ENCODE assay signal across 27 mouse cellular contexts in the genomic region with DNA sequence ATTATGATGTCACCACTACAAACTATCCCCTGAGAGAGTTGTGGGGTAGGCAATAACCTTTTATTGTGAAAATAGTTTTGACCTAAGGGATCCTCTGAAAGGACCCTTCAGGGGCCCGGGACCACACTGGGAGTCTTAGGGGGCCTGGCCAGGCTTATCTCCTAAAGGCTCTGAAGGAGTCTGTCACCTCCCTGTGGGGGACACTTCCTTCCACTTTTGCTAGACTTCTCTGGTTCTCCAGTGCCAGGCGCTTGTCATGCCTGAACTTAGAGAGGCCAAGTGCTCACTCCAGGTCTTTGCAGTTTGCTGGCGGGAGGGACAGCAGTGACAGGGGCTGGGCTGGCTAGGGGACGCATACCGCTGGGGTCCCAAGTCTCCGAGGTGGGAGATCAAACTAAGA. TPM values are rescaled to one million over a fixed set of nuclear protein-coding genes. Genes with fewer than 3 reads are reported as not detected.
DNase-seq lines count a peak whose midpoint lies in the region; ATAC-seq lines count a peak whose summit lies in the region.
"Had no signal": no experiment of that assay in that cellular context is flagged by ENCODE, and none has a peak within 500 bp of the region (broad histone marks: within the 10 kb centered on the region; RNA-seq: fewer than 3 reads in every experiment).

No protein-coding gene starts in this region.

- H3K4me1 ChIP-seq in midbrain, embryonic 10.5 days = peaks cover 17% of the 10 kb centered on the region
- H3K4me1 ChIP-seq in midbrain, embryonic 13.5 days (replicated peaks) = no peaks in the 10 kb centered on the region
- H3K4me1 ChIP-seq in embryonic facial prominence, embryonic 10.5 days = peaks cover 10% of the 10 kb centered on the region; the same call in 1 of the 2 replicates
- H3K4me1 ChIP-seq: liver, embryonic 13.5 days had no signal

- no peak overlapping the region for H3K27ac ChIP-seq in midbrain, embryonic 10.5 days (replicated peaks)
- no peak overlapping the region for H3K27ac ChIP-seq in midbrain, embryonic 13.5 days
- H3K27ac ChIP-seq in embryonic facial prominence, embryonic 10.5 days (replicated peaks) = no peak overlapping the region
- H3K27ac ChIP-seq: embryonic facial prominence, embryonic 13.5 days; heart, adult 2 months; hindbrain, embryonic 14.5 days; kidney, embryonic 15.5 days; limb, embryonic 15.5 days; liver, embryonic 13.5 days; stomach, postnatal 0 days had no signal

- DNase-seq in heart, adult 11 months = peak; percentile 78
- no peak for DNase-seq in heart, postnatal 14 days
- DNase-seq in midbrain, embryonic 10.5 days (ENCODE audit: low spot score) = peak; percentile 27
- DNase-seq in embryonic facial prominence, embryonic 10.5 days (ENCODE audit: low spot score) = peak; percentile 23
- DNase-seq in ovary, postnatal 14 days (ENCODE audit: low spot score) = no peak
- DNase-seq: adrenal gland, postnatal 10 days; cerebellum, adult 8-10 months; cerebellum, postnatal 25 days; gastrocnemius, postnatal 25 days; heart, adult 2 months; kidney, adult 18-20 months; kidney, postnatal 25 days; liver, embryonic 13.5 days; lung, adult 18-20 months; lung, postnatal 4 days; right cerebral cortex, postnatal 4 days; thymus, adult 18-20 months; thymus, postnatal 36 days had no signal

- no peak overlapping the region for H3K4me2 ChIP-seq in midbrain, embryonic 13.5 days (replicated peaks)
- H3K4me2 ChIP-seq: embryonic facial prominence, embryonic 13.5 days; hindbrain, embryonic 14.5 days; kidney, embryonic 15.5 days; limb, embryonic 15.5 days; liver, embryonic 13.5 days had no signal

- ATAC-seq in midbrain, embryonic 13.5 days = no peak
- ATAC-seq in megakaryocyte progenitor cell, adult 5-6 weeks (replicated peaks; ENCODE audit: poor library complexity) = peak; percentile 36; the same call in 1 of the 2 replicates
- ATAC-seq: lung, postnatal 0 days; Patski had no signal

- no peak overlapping the region for H3K9ac ChIP-seq in midbrain, embryonic 13.5 days (replicated peaks)
- H3K9ac ChIP-seq: embryonic facial prominence, embryonic 13.5 days; hindbrain, embryonic 14.5 days; kidney, embryonic 15.5 days; limb, embryonic 15.5 days; liver, embryonic 13.5 days had no signal

- peaks cover 94% of the 10 kb centered on the region for H3K27me3 ChIP-seq in midbrain, embryonic 10.5 days (ENCODE audit: low read depth, poor library complexity, severe bottlenecking)
- peaks cover 94% of the 10 kb centered on the region for H3K27me3 ChIP-seq in midbrain, embryonic 13.5 days
- H3K27me3 ChIP-seq in embryonic facial prominence, embryonic 10.5 days (replicated peaks; ENCODE audit: low read depth, poor library complexity, severe bottlenecking) = peaks cover 94% of the 10 kb centered on the region

- H3K36me3 ChIP-seq in midbrain, embryonic 10.5 days = no peaks in the 10 kb centered on the region
- H3K36me3 ChIP-seq in midbrain, embryonic 13.5 days = no peaks in the 10 kb centered on the region
- H3K36me3 ChIP-seq in embryonic facial prominence, embryonic 10.5 days (replicated peaks) = no peaks in the 10 kb centered on the region
- H3K36me3 ChIP-seq: embryonic facial prominence, embryonic 13.5 days; kidney, embryonic 15.5 days; limb, embryonic 15.5 days; liver, embryonic 13.5 days had no signal

- H3K4me3 ChIP-seq in midbrain, embryonic 10.5 days = no peak overlapping the region
- no peak overlapping the region for H3K4me3 ChIP-seq in midbrain, embryonic 13.5 days (replicated peaks)
- H3K4me3 ChIP-seq in embryonic facial prominence, embryonic 10.5 days = no peak overlapping the region
- H3K4me3 ChIP-seq: embryonic facial prominence, embryonic 13.5 days; heart, adult 2 months; kidney, embryonic 15.5 days; limb, embryonic 15.5 days; liver, embryonic 13.5 days had no signal

- intact Hi-C loops in heart, postnatal 14 days (cut with DNase I) = no loop called here

- under 1% methylated on average over 6 of the region's 6 CpGs for WGBS in midbrain, embryonic 10.5 days
- WGBS in midbrain, embryonic 13.5 days = under 1% methylated on average over 6 of the region's 6 CpGs
- WGBS in embryonic facial prominence, embryonic 10.5 days = under 1% methylated on average over 6 of the region's 6 CpGs

- no peaks in the 10 kb centered on the region for H3K9me3 ChIP-seq in midbrain, embryonic 10.5 days (replicated peaks)
- no peaks in the 10 kb centered on the region for H3K9me3 ChIP-seq in midbrain, embryonic 13.5 days
- no peaks in the 10 kb centered on the region for H3K9me3 ChIP-seq in embryonic facial prominence, embryonic 10.5 days
- H3K9me3 ChIP-seq: embryonic facial prominence, embryonic 13.5 days; kidney, embryonic 15.5 days; limb, embryonic 15.5 days; liver, embryonic 13.5 days had no signal

RNA-seq across cellular contexts. Expression of gene Hlx, which starts 16.3 kb away (rescaled TPM):
- 10 to 100 TPM; 17.7 to 23.1 TPM for total RNA-seq in heart, postnatal 14 days (2021)
- polyA plus RNA-seq in midbrain, embryonic 10.5 days (2016; fragmentation: Nextera tagmentation; extraction: Ambion mirVana) = 2.5 and 4.8 TPM in 2 replicates
- 1.1 and 1.4 TPM in 2 replicates for polyA plus RNA-seq in midbrain, embryonic 13.5 days (2015; fragmentation: Nextera tagmentation; extraction: Ambion mirVana)
- polyA plus RNA-seq in embryonic facial prominence, embryonic 10.5 days (2016; fragmentation: Nextera tagmentation; extraction: Ambion mirVana) = 5.8 and 7.7 TPM in 2 replicates
- 11.6 and 14.7 TPM in 2 replicates for total RNA-seq in megakaryocyte progenitor cell, adult 5-6 weeks (2015)
- 10.3 and 15.2 TPM in 2 replicates for total RNA-seq in megakaryocyte progenitor cell, adult 5-6 weeks (2017)

Comparison
In these comparisons a context has a peak if more than half of its experiments do, and no peak if none do; other contexts are left out.
1. DNase-seq: peak in heart, adult 11 months (single experiment), midbrain, embryonic 10.5 days (single experiment) and embryonic facial prominence, embryonic 10.5 days (single experiment); none in heart, postnatal 14 days (0 of 2) and ovary, postnatal 14 days (single experiment).